Mouse (Mus musculus) limb, embryonic 12.5 days (tissue): Measurements from ENCODE around the gene Lrp6. TPM values are rescaled to one million over a fixed set of nuclear protein-coding genes. Genes with fewer than 3 reads are reported as not detected.

ENCODE experiments used
- ATAC-seq: fragments of 200-750 bp; cut with Nextera tagmentation; 2 replicates; pipeline ENCODE4 v1.8.0; 2017; ENCODE audit warnings: low read depth, moderate TSS enrichment; ENCODE audit not compliant: insufficient number of reproducible peaks, insufficient read depth, low FRiP score, low TSS enrichment
- H3K27ac ChIP-seq: fragments of 300-500 bp; sonication (generic); 2 replicates; pipeline ENCODE4 v1.5.1; 2016; ENCODE audit warnings: mild to moderate bottlenecking, moderate library complexity
- H3K27me3 ChIP-seq: fragments of 300-500 bp; sonication (generic); 2 replicates; pipeline ENCODE4 v1.6.1; 2016; ENCODE audit warnings: mild to moderate bottlenecking, moderate library complexity
- H3K36me3 ChIP-seq: fragments of 300-500 bp; sonication (generic); 2 replicates; pipeline ENCODE4 v1.6.1; 2016; ENCODE audit warnings: mild to moderate bottlenecking, moderate library complexity
- H3K4me1 ChIP-seq: fragments of 300-500 bp; sonication (generic); replicated peaks from 2 replicates; pipeline ENCODE4 v1.6.1; 2016
- H3K4me2 ChIP-seq: fragments of 300-500 bp; sonication (generic); 2 replicates; pipeline ENCODE4 v1.6.1; 2016; ENCODE audit warnings: mild to moderate bottlenecking, moderate library complexity
- H3K4me3 ChIP-seq: fragments of 300-500 bp; sonication (generic); replicated peaks from 2 replicates; pipeline ENCODE4 v1.5.1; 2016; ENCODE audit warnings: mild to moderate bottlenecking
- H3K9ac ChIP-seq: fragments of 300-500 bp; sonication (generic); replicated peaks from 2 replicates; pipeline ENCODE4 v1.6.1; 2016; ENCODE audit warnings: mild to moderate bottlenecking, moderate library complexity
- H3K9me3 ChIP-seq: fragments of 300-500 bp; sonication (generic); 2 replicates; pipeline ENCODE4 v1.6.1; 2016; ENCODE audit warnings: mild to moderate bottlenecking, moderate library complexity
- WGBS: fragments of 180-500 bp; shearing (Covaris S2); methylation state at CpG from one replicate; pipeline ENCODE4 v1.1.7; 2016; 5-methylcytosine and 5-hydroxymethylcytosine counted together
- polyA plus RNA-seq: library from polyadenylated mRNA; unstranded; fragments of >200 nt; fragmentation: Nextera tagmentation; extraction: Ambion mirVana; gene quantifications from 2 replicates; pipeline ENCODE4 v1.2.1, GENCODE M21; 2016

The Lrp6 gene
- 40.8 and 41.7 TPM in 2 replicates for polyA plus RNA-seq

DNA sequence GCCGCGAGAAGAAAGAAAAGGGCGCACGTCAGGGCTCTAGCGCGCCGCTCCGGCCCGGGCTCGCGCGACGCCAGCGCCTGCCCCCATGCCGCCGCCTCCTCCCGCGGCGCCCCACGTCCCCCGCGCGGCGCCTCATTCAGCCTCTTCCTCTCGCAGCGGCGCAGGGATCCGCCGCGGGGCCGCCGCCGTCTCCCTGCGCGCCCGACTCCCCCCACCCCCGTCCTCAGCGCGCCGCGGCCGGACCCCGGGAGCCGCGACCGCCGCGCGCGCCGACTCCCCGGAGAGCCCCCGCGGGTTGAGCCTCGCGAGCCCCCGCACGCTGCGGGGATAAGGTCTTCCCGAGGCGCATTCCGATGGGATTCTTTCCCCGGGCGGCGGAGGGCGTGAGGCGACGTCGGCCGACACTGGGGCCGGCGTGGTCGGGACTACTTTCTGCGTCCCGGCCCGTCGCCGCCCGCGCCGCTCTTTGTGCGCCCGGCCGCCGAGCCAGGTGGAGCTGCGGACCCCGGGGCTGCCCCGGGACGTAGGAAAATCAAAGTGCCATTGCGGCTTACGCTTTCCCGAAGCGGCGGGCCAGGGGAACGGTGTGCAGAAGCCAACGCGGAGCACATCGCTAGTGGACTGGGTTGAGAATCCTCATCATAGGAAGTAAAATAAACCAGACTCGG lies at the start of gene Lrp6:
Gene Lrp6 (minus strand): TSS at position 148 of the 668 bp plus-strand sequence.
- Histone ChIP-seq H3K4me1 (peaks cover 10% of the 10 kb centered on the region), H3K9ac (peak within 1 kb of the TSS; percentile 98), H3K9me3 (no peaks in the 10 kb centered on the region), H3K4me3 (peak within 1 kb of the TSS; percentile 95), H3K36me3 (peaks cover 3% of the 10 kb centered on the region; the same call in 1 of the 2 replicates), H3K4me2 (peak within 1 kb of the TSS; percentile 73), H3K27me3 (no peaks in the 10 kb centered on the region), H3K27ac (peak within 1 kb of the TSS; percentile 100)
- under 1% methylated on average over 92 of the region's 99 CpGs for WGBS
- ATAC-seq = peak; percentile 86

DNA sequence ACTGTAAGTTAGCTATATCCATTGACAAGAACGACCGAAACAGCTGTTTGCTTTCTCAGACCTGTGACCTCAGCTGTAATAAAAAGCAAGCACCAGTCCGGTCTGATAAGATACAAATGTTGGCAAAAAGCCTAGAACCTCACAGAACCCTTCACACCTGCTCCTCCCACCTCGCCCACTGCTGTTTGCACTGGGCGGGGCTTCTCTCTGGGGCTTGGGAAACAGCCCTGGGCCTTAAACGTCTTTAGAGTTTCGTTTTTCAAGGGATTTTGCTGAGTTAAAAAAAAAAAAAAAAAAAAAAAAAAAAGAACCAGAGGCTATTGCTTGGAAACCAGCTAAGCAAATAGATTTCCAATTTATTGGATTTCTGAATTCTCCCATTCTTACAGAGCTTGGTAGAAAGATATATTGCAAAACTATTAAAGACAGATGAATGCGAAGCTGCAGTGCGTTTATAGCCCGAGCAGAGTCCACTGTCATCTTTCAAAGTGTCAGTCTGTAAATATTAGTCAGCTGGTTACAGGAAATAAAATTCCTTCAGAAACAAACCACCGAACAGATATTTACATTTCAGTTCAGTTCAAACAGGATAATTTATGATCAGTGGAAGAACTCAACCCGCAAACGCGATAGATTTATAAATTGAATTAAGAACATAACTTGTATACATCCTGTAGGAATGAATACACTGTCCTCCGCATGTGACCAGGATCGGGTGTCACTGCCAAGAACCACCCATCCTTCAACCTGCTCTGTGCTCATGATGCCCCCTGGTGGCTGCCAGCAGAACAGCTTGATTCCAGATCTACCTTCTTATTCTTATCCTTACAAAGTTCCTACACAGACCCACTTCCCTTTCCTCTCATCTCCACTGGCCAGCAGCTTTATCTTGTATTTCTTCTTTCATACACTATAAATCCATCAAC lies 48.2 kb upstream of the Lrp6 start:
- WGBS = 19% methylated on average over 16 of the region's 16 CpGs
- Histone ChIP-seq H3K9me3 (no peaks in the 10 kb centered on the region), H3K27ac (no peak overlapping the region), H3K36me3 (no peaks in the 10 kb centered on the region), H3K4me2 (no peak overlapping the region), H3K4me3 (no peak overlapping the region), H3K9ac (no peak overlapping the region), H3K27me3 (no peaks in the 10 kb centered on the region), H3K4me1 (0 out of 2 replicates have a peak, but pooled peaks cover 3% of the 10 kb centered on the region)
- ATAC-seq = peak; percentile 50; the same call in 1 of the 2 replicates

DNA sequence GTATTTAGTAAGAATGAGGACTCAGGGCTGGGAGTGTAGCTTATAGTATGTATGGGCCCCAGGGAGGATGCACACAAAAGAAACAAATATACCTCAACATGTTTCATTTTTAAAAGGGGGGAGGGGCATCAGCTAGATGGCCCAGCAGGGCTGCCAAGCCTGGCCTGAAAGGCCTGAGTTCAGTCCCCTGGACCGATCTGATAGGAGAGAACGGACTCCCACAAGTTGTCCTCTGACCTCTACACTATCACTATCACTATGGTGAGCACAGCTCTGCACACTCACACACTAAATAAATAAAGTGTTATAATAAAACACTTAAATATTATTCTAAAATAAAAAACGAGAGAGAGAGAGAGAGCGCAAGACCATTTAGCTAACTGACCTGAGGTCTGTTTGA lies 47.6 kb upstream of the Lrp6 start:
- no peaks in the 10 kb centered on the region for H3K27me3 ChIP-seq
- WGBS = 85% methylated on average over 4 of the region's 4 CpGs
- no peak for ATAC-seq
- H3K4me2 ChIP-seq = no peak overlapping the region
- no peak overlapping the region for H3K9ac ChIP-seq
- H3K36me3 ChIP-seq = no peaks in the 10 kb centered on the region
- no peak overlapping the region for H3K4me3 ChIP-seq
- no peaks in the 10 kb centered on the region for H3K9me3 ChIP-seq
- no peak overlapping the region for H3K27ac ChIP-seq
- H3K4me1 ChIP-seq = 0 out of 2 replicates have a peak, but pooled peaks cover 3% of the 10 kb centered on the region

DNA sequence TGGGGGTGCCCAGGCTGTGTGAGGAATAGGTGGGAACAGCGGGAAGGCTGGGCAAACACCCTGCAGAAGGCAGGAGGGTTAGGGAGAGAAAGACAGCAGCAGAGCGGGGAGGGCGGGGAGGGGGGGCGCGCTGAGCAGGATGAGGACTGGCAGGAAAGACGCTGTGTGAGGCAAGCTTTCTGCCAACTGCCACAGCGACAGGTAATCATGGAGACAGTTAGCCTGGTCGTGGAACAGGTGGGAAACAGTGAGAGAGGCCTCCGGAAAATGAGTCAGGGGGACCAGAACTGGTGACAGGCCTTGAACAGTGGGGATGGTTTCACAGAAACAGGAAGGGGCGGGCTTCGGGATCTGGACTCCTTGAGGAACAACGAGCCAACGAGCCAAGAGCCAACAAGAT lies 45.1 kb upstream of the Lrp6 start:
- H3K4me1 ChIP-seq = peaks cover 13% of the 10 kb centered on the region; the same call in 1 of the 2 replicates
- H3K4me2 ChIP-seq = no peak overlapping the region
- no peak for ATAC-seq
- H3K4me3 ChIP-seq = no peak overlapping the region
- H3K9ac ChIP-seq = no peak overlapping the region
- H3K27ac ChIP-seq = no peak overlapping the region
- 72% methylated on average over 13 of the region's 13 CpGs for WGBS
- no peaks in the 10 kb centered on the region for H3K9me3 ChIP-seq
- H3K27me3 ChIP-seq = no peaks in the 10 kb centered on the region
- no peaks in the 10 kb centered on the region for H3K36me3 ChIP-seq

DNA sequence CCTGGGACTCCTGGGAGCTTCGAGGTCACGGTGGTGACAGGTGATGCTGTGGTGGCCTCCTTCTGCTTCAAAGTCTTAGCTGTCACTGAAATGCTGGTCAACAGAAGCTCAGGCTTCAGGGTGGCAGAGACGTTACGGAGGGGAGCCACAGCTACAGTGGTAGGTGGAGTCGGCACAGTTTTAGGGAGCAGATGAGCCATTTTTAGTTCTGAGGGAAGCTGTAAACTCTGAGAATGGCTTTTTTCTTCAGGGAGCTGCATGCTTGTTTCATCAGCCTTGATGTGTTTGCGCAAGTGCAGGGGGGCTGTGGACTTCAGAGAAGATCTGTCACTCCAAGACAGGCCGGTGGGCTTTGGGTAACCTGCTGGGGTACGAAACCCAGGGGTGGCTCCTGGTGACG lies 43.6 kb upstream of the Lrp6 start:
- Histone ChIP-seq H3K9ac (no peak overlapping the region), H3K9me3 (no peaks in the 10 kb centered on the region), H3K4me3 (no peak overlapping the region), H3K4me1 (peaks cover 23% of the 10 kb centered on the region), H3K4me2 (no peak overlapping the region), H3K36me3 (no peaks in the 10 kb centered on the region), H3K27ac (no peak overlapping the region), H3K27me3 (no peaks in the 10 kb centered on the region)
- no peak for ATAC-seq
- WGBS = 84% methylated on average over 9 of the region's 9 CpGs

DNA sequence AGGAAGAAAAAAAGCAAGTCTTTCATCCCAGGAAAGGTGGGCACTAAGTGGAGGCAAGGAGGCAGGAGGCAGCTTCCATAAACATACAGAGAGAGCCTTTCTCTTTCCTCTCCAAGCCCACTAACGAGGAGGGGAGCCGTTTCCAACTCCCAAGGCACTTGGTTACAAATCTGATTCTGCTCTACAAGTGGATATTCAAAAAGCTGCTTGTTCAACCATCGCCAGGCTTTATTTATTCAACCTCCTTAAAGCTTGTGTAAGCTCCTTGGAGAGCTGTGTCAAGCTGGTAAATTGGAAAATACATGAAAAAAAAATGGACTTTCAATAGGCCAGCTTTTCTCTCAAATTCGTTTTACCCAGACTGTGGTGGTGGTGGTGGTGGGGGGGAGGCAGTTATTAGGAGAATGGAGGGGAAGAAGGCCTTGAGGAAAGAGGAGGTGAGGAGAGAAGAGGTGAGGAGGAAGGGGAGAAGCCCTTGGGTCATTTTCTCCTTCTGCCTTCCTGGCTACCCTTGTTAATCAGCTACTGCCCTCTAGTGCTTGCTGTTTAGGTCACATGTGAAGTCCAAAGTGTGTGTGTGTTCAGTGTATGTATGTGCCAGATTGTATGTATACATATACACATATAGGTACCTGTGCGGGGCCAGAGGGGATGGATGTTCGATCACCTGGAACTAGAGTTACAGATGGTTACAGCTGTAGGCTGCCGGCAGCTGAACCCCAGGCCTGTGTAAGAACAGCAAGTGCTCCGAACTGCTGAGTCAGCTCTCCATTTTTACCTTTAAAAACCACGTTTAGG lies 40.4 kb upstream of the Lrp6 start:
- no peaks in the 10 kb centered on the region for H3K9me3 ChIP-seq
- H3K4me1 ChIP-seq = peaks cover 28% of the 10 kb centered on the region
- no peaks in the 10 kb centered on the region for H3K27me3 ChIP-seq
- peak overlapping the region; percentile 74 for H3K27ac ChIP-seq
- peak; percentile 15; the same call in 1 of the 2 replicates for ATAC-seq
- H3K4me2 ChIP-seq = no peak overlapping the region
- no peaks in the 10 kb centered on the region for H3K36me3 ChIP-seq
- WGBS = 50% methylated on average over 9 of the region's 9 CpGs
- H3K9ac ChIP-seq = no peak overlapping the region
- H3K4me3 ChIP-seq = no peak overlapping the region

DNA sequence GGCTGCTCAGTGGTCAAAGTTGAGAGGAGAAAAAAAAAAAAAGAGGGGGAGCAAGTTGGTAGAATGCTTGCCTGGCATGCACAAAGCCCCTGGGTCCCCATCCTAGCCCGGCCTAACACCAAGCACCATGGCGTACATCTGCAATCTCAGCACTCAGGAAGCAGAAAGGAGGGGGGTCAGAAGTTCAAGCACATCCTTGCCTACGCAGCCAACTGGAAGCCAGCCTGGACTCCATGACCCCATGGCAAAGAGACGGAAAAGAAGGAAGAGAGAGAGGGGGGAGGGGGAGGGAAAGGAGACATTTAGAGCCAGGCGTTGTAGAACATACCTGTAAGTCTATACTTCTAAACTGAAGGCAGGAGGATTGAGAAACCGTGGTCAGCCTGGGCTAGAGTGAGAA lies 39.8 kb upstream of the Lrp6 start:
- Histone ChIP-seq H3K9me3 (no peaks in the 10 kb centered on the region), H3K27ac (peak overlapping the region; percentile 74), H3K4me3 (no peak overlapping the region), H3K36me3 (no peaks in the 10 kb centered on the region), H3K4me2 (0 out of 2 replicates have a peak overlapping the region, but pooled peaks have one; percentile 16), H3K4me1 (peaks cover 35% of the 10 kb centered on the region), H3K9ac (no peak overlapping the region), H3K27me3 (no peaks in the 10 kb centered on the region)
- 0 out of 2 replicates have a peak, but pooled peaks have one; percentile 8 for ATAC-seq
- 57% methylated on average over 6 of the region's 6 CpGs for WGBS

DNA sequence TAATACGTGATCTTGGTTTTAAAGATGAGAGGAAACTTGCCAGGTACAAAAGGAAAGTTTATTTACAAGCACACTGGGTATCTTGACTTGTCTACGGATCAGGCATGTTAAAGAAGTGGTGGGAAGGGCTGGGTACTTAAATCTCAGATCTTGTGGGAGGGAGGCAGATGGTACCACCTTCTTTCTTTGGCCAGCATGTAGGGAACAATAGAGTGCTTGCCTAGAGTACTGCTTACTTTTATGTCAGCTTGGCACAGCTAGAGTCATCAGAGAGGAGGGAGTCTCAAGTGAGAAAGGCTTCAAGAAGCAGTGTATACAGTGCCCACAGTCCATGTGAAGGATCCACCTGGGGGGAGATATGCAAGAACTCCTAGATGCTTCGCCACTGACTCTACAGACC lies 38.4 kb upstream of the Lrp6 start:
- no peaks in the 10 kb centered on the region for H3K9me3 ChIP-seq
- no peak overlapping the region for H3K4me2 ChIP-seq
- 92% methylated on average over 3 of the region's 3 CpGs for WGBS
- no peak overlapping the region for H3K4me3 ChIP-seq
- H3K9ac ChIP-seq = no peak overlapping the region
- H3K4me1 ChIP-seq = peaks cover 39% of the 10 kb centered on the region
- H3K27ac ChIP-seq = no peak overlapping the region
- no peaks in the 10 kb centered on the region for H3K36me3 ChIP-seq
- ATAC-seq = no peak
- no peaks in the 10 kb centered on the region for H3K27me3 ChIP-seq

DNA sequence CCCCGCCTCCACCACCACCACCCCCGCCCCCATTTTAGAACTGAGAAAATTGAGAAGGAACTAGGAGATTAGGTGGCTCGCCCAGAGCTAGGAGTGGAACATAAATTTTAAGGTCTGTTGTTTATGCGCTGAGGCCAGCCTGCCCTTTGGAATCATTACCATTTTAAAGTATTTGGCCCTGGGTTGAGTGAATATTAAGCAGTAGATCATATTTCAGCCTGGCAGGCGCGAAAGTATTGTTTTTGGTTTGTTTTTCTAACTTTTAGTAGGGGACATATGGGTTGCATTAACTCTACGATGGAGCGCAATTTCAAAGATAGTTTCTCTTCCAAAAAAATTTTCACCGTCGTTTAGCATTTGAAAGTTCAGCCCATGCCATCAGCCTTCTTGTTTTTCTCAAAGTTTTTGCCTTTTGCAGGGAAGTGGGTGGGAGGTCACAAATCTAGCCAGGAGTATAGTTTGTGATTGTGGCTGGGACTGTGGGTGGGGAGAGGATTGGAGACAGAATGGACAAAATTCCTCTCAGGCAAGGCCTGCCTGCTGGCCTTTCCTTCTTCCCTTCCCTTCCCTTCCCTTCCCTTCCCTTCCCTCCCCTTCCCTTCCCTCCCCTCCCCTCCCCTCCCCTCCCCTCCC lies 35.7 kb upstream of the Lrp6 start:
- H3K36me3 ChIP-seq = no peaks in the 10 kb centered on the region
- H3K4me3 ChIP-seq = no peak overlapping the region
- H3K9me3 ChIP-seq = no peaks in the 10 kb centered on the region
- ATAC-seq = peak; percentile 66; the same call in 1 of the 2 replicates
- peak overlapping the region; percentile 38 for H3K4me2 ChIP-seq
- no peak overlapping the region for H3K9ac ChIP-seq
- H3K27ac ChIP-seq = peak overlapping the region; percentile 89
- H3K27me3 ChIP-seq = no peaks in the 10 kb centered on the region
- peaks cover 34% of the 10 kb centered on the region for H3K4me1 ChIP-seq
- WGBS = 10% methylated on average over 10 of the region's 10 CpGs

DNA sequence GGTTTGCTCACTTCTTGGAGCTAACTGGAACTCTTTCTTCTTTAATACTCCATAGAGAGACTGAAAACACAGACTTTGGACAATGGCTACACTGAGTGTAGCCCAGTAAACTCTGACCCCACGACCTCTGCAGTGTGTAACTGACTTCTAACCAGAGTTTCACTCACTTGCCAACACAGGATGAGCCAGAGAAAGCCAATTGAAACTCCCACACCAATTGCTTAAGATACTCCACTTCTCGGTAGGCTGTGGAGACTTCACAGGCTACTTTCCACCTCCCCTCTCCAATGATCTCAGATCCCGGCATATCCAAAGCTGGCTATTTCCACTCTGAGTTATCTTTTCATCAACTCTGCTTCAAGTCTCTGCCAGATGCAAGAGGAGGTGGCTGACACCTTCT lies 35.0 kb upstream of the Lrp6 start:
- H3K4me3 ChIP-seq = no peak overlapping the region
- no peaks in the 10 kb centered on the region for H3K9me3 ChIP-seq
- H3K36me3 ChIP-seq = no peaks in the 10 kb centered on the region
- peak; percentile 24; the same call in 1 of the 2 replicates for ATAC-seq
- 15% methylated on average over 3 of the region's 3 CpGs for WGBS
- peak overlapping the region; percentile 38 for H3K4me2 ChIP-seq
- no peak overlapping the region for H3K9ac ChIP-seq
- H3K4me1 ChIP-seq = peaks cover 28% of the 10 kb centered on the region
- H3K27me3 ChIP-seq = no peaks in the 10 kb centered on the region
- H3K27ac ChIP-seq = peak overlapping the region; percentile 89
